ENCODE assay signal across 8 mouse cellular contexts in the genomic region with DNA sequence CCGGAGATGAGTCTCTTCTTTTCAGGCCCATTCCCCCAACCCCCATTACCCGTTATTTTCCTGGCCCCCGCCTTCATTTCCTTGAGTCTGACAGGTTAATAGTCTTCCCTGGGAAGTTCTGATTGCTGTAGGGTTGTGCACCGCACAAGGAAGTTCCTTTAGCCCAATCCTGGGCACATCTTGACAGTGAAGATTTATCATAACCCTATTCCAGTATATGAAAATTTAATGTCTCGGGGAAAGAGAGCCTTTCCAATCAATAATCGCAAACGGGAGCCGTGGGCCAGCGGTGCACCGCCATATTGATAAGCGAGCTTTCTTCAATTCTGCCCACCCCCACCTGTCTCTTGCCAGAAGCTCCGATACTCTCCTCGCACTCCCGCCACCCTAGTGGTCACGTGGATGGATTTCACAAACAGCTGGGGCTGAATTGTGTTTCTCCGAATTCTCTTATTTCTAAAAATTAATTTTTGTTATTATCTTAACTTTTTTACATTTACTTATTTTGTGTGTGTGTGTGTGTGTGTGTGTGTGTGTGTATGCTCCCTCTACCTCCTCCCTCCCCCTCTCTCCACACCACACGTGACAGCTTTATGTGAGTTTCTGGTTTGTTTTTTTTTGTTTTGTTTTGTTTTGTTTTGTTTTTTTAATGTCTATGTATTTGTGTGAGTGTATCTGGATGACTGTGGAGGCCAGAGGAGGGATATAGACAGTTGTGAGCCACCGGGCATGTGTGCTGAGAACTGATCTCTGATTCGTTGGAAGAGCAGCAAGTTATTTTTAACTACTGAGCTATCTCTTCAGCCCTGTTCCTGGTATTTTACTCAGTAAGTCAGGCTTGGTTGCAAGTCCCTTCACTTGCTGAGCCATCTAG. TPM values are rescaled to one million over a fixed set of nuclear protein-coding genes. Genes with fewer than 3 reads are reported as not detected.
A peak's percentile ranks its signal among the peaks of the same experiment; 100 is the strongest.
DNase-seq lines count a peak whose midpoint lies in the region; ATAC-seq and TF ChIP-seq lines count a peak whose summit lies in the region.

No protein-coding gene starts in this region.

- H3K9me3 ChIP-seq in forebrain, embryonic 10.5 days = peaks cover 9% of the 10 kb centered on the region
- H3K9me3 ChIP-seq in hindbrain, postnatal 0 days (ENCODE audit: low read length) = no peaks in the 10 kb centered on the region
- no peaks in the 10 kb centered on the region for H3K9me3 ChIP-seq in stomach, postnatal 0 days (ENCODE audit: control insufficient read depth, low read length)

- peaks cover 37% of the 10 kb centered on the region for H3K27me3 ChIP-seq in forebrain, embryonic 10.5 days (ENCODE audit: poor library complexity, severe bottlenecking)
- no peaks in the 10 kb centered on the region for H3K27me3 ChIP-seq in hindbrain, postnatal 0 days (ENCODE audit: insufficient read depth, low read length)
- H3K27me3 ChIP-seq in stomach, postnatal 0 days (ENCODE audit: control insufficient read depth, insufficient read depth, low read length) = no peaks in the 10 kb centered on the region

- peak overlapping the region; percentile 21; the same call in 1 of the 2 replicates for H3K27ac ChIP-seq in forebrain, embryonic 10.5 days
- H3K27ac ChIP-seq in hindbrain, postnatal 0 days = peak overlapping the region; percentile 54
- H3K27ac ChIP-seq in stomach, postnatal 0 days (replicated peaks) = no peak overlapping the region

- peak overlapping the region; percentile 49 for H3K9ac ChIP-seq in hindbrain, postnatal 0 days (replicated peaks; ENCODE audit: low read length)
- H3K9ac ChIP-seq in stomach, postnatal 0 days (ENCODE audit: low read length) = peak overlapping the region; percentile 13; the same call in 1 of the 2 replicates

- peak overlapping the region; percentile 58 for H3K4me2 ChIP-seq in hindbrain, postnatal 0 days (ENCODE audit: low read depth, low read length)
- peak overlapping the region; percentile 48 for H3K4me2 ChIP-seq in stomach, postnatal 0 days (replicated peaks; ENCODE audit: low read depth)

- ATAC-seq in CD4-positive, CD25-positive, alpha-beta regulatory T cell, adult 4 months = peak; percentile 39
- ATAC-seq in hindbrain, postnatal 0 days = peak; percentile 67
- no peak for ATAC-seq in stomach, postnatal 0 days (ENCODE audit: low FRiP score, low TSS enrichment)

- peak overlapping the region; percentile 39 for H3K4me3 ChIP-seq in forebrain, embryonic 10.5 days
- H3K4me3 ChIP-seq in hindbrain, postnatal 0 days (ENCODE audit: low read length) = peak overlapping the region; percentile 33
- H3K4me3 ChIP-seq in stomach, postnatal 0 days (ENCODE audit: low read depth, low read length) = peak overlapping the region; percentile 22

- peaks cover 23% of the 10 kb centered on the region for H3K4me1 ChIP-seq in forebrain, embryonic 10.5 days
- H3K4me1 ChIP-seq in hindbrain, postnatal 0 days (ENCODE audit: insufficient read depth, low read length) = 0 out of 2 replicates have a peak, but pooled peaks cover 6% of the 10 kb centered on the region
- H3K4me1 ChIP-seq in stomach, postnatal 0 days (replicated peaks; ENCODE audit: control insufficient read depth, insufficient read depth) = 0 out of 2 replicates have a peak, but pooled peaks cover 2% of the 10 kb centered on the region

- TF ChIP-seq EP300 in stomach, postnatal 0 days (optimal IDR thresholded peaks at IDR 0.05) = no peak

- peak; percentile 67 to 72 for DNase-seq in cerebellum, postnatal 10 days
- no peak for DNase-seq in cerebellum, postnatal 4 days (ENCODE audit: low spot score in 2 of 2)
- DNase-seq in forebrain, embryonic 10.5 days (ENCODE audit: extremely low spot score, low spot score) = no peak
- peak; percentile 69 for DNase-seq in hindbrain, postnatal 0 days (ENCODE audit: low spot score)
- peak; percentile 32 for DNase-seq in lung, postnatal 14 days
- no peak for DNase-seq in stomach, postnatal 0 days (ENCODE audit: low spot score)
- DNase-seq in frontal cortex, postnatal 36 days (ENCODE audit: low spot score in 2 of 2) = no peak

- TF ChIP-seq CTCF in hindbrain, postnatal 0 days (IDR thresholded peaks at IDR 0.05; ENCODE audit: low read depth) = no peak
- TF ChIP-seq CTCF in stomach, postnatal 0 days (IDR thresholded peaks at IDR 0.05; ENCODE audit: low read depth) = peak; percentile 20; the same call in 1 of the 2 replicates

- 9% methylated on average over 19 of the region's 19 CpGs for WGBS in forebrain, embryonic 10.5 days
- WGBS in hindbrain, postnatal 0 days = 4% methylated on average over 19 of the region's 19 CpGs
- 10% methylated on average over 19 of the region's 19 CpGs for WGBS in stomach, postnatal 0 days

- H3K36me3 ChIP-seq in forebrain, embryonic 10.5 days (replicated peaks) = no peaks in the 10 kb centered on the region
- no peaks in the 10 kb centered on the region for H3K36me3 ChIP-seq in hindbrain, postnatal 0 days (ENCODE audit: insufficient read depth, low read length)
- no peaks in the 10 kb centered on the region for H3K36me3 ChIP-seq in stomach, postnatal 0 days (ENCODE audit: control insufficient read depth, insufficient read depth, low read length)

RNA-seq across cellular contexts. Expression of a gene that starts 6.4 kb away (rescaled TPM):
- polyA plus RNA-seq in CD4-positive, CD25-positive, alpha-beta regulatory T cell, adult 4 months (2017; shearing (Covaris generic)) = not detected
- polyA plus RNA-seq in forebrain, embryonic 10.5 days (2016; fragmentation: Nextera tagmentation; extraction: Ambion mirVana) = 0.12 and 0.22 TPM in 2 replicates
- 0.31 and 3.3 TPM in 2 replicates for total RNA-seq in hindbrain, postnatal 0 days (2014; rRNA removed)
- 0.30 and 0.45 TPM in 2 replicates for polyA plus RNA-seq in hindbrain, postnatal 0 days (2015; fragmentation: Nextera tagmentation; extraction: Ambion mirVana)
- polyA plus RNA-seq in stomach, postnatal 0 days (2015; fragmentation: Nextera tagmentation; extraction: Ambion mirVana) = not detected in 2 replicates

RNA-seq across cellular contexts. Expression of a gene that starts 15.1 kb away (rescaled TPM):
- 1 to 10 TPM in 1 of 2 experiments, under 1 TPM in 1; 0.99 to 1.5 TPM for polyA plus RNA-seq in CD4-positive, CD25-positive, alpha-beta regulatory T cell, adult 4 months (2017; shearing (Covaris generic))
- 4.1 and 4.2 TPM in 2 replicates for polyA plus RNA-seq in forebrain, embryonic 10.5 days (2016; fragmentation: Nextera tagmentation; extraction: Ambion mirVana)
- 12.5 and 12.7 TPM in 2 replicates for total RNA-seq in hindbrain, postnatal 0 days (2014; rRNA removed)
- 5.2 and 5.7 TPM in 2 replicates for polyA plus RNA-seq in hindbrain, postnatal 0 days (2015; fragmentation: Nextera tagmentation; extraction: Ambion mirVana)
- polyA plus RNA-seq in stomach, postnatal 0 days (2015; fragmentation: Nextera tagmentation; extraction: Ambion mirVana) = 1.8 and 1.9 TPM in 2 replicates

RNA-seq across cellular contexts. Expression of a gene that starts 21.9 kb away (rescaled TPM):
- polyA plus RNA-seq in CD4-positive, CD25-positive, alpha-beta regulatory T cell, adult 4 months (2017; shearing (Covaris generic)) = under 1 TPM in 1 of 2 experiments, not detected in 1; 0.61 TPM
- polyA plus RNA-seq in forebrain, embryonic 10.5 days (2016; fragmentation: Nextera tagmentation; extraction: Ambion mirVana) = 8.1 and 8.3 TPM in 2 replicates
- total RNA-seq in hindbrain, postnatal 0 days (2014; rRNA removed) = 24.2 and 32.3 TPM in 2 replicates
- 27.5 and 29.4 TPM in 2 replicates for polyA plus RNA-seq in hindbrain, postnatal 0 days (2015; fragmentation: Nextera tagmentation; extraction: Ambion mirVana)
- 2.3 and 2.5 TPM in 2 replicates for polyA plus RNA-seq in stomach, postnatal 0 days (2015; fragmentation: Nextera tagmentation; extraction: Ambion mirVana)

RNA-seq across cellular contexts. Expression of a gene that starts 22.9 kb away (rescaled TPM):
- polyA plus RNA-seq in CD4-positive, CD25-positive, alpha-beta regulatory T cell, adult 4 months (2017; shearing (Covaris generic)) = under 1 TPM; 0.35 to 0.47 TPM
- polyA plus RNA-seq in forebrain, embryonic 10.5 days (2016; fragmentation: Nextera tagmentation; extraction: Ambion mirVana) = 0.73 and 1.0 TPM in 2 replicates
- total RNA-seq in hindbrain, postnatal 0 days (2014; rRNA removed) = 8.3 and 12.2 TPM in 2 replicates
- 0.43 and 0.76 TPM in 2 replicates for polyA plus RNA-seq in hindbrain, postnatal 0 days (2015; fragmentation: Nextera tagmentation; extraction: Ambion mirVana)
- polyA plus RNA-seq in stomach, postnatal 0 days (2015; fragmentation: Nextera tagmentation; extraction: Ambion mirVana) = 0.56 and 0.67 TPM in 2 replicates

RNA-seq across cellular contexts. Expression of a gene that starts 25.7 kb away (rescaled TPM):
- under 1 TPM in 1 of 2 experiments, not detected in 1; 0.12 TPM for polyA plus RNA-seq in CD4-positive, CD25-positive, alpha-beta regulatory T cell, adult 4 months (2017; shearing (Covaris generic))
- polyA plus RNA-seq in forebrain, embryonic 10.5 days (2016; fragmentation: Nextera tagmentation; extraction: Ambion mirVana) = 1.2 and 1.3 TPM in 2 replicates
- 2.5 and 2.8 TPM in 2 replicates for total RNA-seq in hindbrain, postnatal 0 days (2014; rRNA removed)
- 0.77 and 1.0 TPM in 2 replicates for polyA plus RNA-seq in hindbrain, postnatal 0 days (2015; fragmentation: Nextera tagmentation; extraction: Ambion mirVana)
- 1.3 and 1.9 TPM in 2 replicates for polyA plus RNA-seq in stomach, postnatal 0 days (2015; fragmentation: Nextera tagmentation; extraction: Ambion mirVana)

Comparison
In these comparisons a context has a peak if more than half of its experiments do, and no peak if none do; other contexts are left out.
1. DNase-seq: peak in cerebellum, postnatal 10 days (2 of 2), hindbrain, postnatal 0 days (single experiment) and lung, postnatal 14 days (single experiment); none in cerebellum, postnatal 4 days (0 of 2), forebrain, embryonic 10.5 days (single experiment), stomach, postnatal 0 days (single experiment) and frontal cortex, postnatal 36 days (0 of 2).
2. Peak in every context shown above with its lines, with median percentiles within 50 percentile points of each other: H3K4me3 ChIP-seq.